Mouse (Mus musculus) embryo, embryonic 9.5 days (tissue): ENCODE data around the gene Ptpn13.

ENCODE experiments used
- DNase-seq: peaks from one replicate; pipeline ENCODE4 v3.0.0-alpha.2; 2017; ENCODE audit errors: extremely low spot score

The Ptpn13 gene

DNA sequence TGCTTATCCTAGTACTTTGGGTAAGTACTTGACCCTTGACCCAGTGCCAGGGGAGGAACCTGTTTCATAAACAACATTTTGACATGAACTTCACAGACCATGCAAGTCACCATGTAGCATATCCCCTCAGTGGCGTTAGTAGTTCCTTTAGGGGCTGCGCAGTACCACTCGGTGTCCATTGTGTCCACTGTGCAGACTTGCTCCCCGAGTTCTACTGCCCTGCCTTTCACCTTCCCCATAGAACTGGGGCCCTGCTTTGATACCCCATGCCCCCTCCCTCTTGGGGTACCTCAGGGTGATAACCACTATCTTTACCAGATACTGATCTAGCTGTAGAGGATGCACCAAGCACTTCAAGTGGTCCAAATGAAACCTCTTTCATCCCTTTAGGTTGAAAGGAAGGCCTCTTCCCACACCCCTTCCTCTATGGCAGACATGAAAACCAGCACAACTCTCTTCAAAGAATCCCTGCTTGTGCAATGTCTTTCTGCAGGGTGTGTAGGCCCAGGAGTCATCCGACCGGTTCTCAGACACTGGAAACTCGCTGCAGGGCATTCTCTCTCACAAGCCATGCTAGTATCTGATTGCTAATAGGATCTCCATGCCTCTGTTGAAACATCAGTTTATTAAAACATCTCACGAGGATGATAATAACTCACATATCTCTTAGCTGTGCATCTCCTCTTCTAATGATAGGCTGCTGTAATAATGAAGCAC lies 34.1 kb downstream of the Ptpn13 start:
- DNase-seq = no peak

DNA sequence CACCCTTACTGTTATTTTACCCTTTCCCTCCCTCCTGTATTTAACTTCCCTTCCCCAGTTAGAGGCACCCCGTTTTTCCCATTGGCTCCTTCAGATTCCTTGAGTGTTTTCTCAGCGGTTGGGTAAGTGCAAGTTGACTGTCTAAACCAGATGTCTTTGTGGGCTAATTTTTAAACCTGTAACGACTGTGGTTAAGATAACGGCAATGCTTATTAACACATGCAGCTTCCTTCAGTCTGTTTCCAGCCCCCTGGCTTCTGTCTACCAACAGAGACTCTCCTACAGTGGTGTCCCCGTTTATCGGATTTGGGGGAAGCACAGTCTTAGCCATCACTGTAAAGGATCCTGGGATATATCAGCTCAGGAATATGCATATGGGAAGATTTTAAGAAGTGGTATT lies 35.9 kb downstream of the Ptpn13 start:
- no peak for DNase-seq

DNA sequence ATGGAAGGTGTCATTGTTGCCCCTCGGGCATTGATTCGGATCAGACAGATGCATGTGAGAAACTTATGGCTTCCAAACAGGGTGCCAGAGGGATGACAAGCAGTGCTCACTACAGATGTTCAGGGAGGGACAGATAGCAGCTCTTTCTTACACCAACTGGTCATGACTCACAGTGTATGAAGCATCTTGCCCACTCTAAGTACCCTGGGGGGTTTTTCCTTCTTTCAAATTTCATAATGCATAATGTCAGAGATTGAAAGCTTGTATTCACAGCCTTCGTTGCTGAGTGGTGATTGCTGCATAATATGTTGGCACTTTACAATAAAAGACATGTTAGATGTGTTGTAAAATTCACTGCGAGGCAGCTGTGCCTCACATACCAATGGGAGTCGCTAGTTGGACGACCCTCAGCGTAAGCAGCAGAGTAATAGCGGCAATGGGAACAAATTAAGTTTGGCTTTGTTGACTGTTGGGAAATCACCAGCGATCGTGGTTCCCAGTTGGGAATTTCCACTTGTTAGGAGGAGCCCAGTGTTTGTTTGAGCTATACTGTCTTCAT lies 38.7 kb downstream of the Ptpn13 start:
- DNase-seq = no peak

DNA sequence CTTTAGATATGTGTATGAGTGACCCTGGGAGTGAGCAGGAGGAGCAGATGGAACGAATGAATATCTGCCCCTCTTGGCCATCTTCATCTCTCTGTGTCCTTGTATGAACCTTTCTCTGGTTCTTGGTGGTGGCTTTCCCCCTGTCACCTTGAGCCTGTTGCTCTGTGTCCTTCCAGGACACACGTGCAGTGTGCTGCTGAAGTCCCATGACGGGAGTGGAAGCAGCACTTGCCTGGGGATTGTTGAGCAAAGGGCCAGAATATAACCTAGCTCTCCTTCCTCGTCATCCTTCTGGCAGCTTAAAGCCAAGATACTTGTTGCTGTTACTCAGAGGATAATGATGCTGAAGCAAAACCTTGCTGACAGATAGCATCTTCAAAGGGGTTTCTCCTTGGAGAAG lies 39.3 kb downstream of the Ptpn13 start:
- no peak for DNase-seq

DNA sequence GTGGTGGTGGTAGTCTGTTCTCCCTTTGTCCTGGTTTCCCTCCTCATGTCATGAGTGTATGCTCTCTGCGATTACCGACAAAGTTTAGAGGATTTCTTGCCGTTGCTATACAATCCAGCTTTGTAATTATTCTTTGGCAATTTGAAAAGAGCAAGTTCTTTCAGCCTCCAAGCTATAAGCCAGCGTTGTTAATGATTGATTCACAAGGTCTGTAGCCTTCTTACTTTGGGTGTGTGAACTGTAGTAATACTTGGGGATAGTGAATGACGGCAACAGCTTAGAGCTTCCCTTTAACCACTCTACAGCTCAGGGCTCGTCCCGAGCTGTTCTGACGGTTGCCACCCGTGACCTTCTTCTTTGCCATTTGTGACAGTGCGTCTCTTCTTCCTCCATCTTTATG lies 39.8 kb downstream of the Ptpn13 start:
- DNase-seq = no peak

DNA sequence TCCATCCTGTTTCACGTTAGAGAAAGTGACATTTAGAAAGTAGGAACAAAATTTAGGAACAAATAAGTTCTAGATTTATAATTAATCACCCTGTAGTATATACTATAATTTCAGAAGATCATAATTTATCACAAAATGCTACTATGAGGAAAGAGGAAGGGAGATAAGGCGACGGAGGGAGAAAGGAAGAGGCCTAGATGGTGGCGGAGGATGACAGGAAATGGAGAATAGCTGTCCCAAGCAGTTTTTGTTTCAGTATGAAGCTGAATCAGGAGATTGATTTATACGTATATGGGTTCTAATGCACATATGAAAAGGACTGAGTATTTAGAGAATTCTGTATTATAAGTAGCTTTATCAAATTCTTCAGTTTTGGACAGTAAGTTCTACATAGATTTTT lies 47.7 kb downstream of the Ptpn13 start:
- no peak for DNase-seq

DNA sequence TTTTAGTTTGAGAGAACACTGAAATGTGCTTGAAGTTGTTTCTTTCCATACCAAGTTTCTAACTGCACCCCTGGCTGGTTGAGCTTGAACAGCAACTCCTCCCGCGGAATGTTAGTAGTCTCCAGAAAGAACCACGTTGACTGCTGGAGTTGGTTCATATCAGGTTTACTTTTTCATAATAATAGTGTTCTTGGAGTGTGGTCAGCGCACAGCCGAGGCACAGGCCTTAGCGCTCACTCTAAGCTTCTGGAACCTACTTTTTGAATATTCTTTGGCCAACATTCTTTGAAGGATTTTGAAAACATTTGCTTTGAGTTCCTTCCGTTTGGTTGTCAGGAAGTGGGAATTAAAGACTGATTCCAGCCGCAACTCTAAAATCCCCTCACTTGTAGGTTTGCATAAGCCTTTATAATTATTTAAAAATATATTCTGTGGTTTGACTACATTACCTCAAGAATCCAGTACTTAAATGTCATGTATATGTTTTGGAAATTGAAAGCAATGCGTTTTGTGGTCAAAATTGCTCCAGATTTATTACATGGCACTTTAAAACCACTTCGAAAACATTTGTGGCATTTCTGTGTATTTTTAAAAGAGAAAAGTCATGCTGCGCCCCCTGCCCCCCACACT lies 48.6 kb downstream of the Ptpn13 start:
- no peak for DNase-seq

DNA sequence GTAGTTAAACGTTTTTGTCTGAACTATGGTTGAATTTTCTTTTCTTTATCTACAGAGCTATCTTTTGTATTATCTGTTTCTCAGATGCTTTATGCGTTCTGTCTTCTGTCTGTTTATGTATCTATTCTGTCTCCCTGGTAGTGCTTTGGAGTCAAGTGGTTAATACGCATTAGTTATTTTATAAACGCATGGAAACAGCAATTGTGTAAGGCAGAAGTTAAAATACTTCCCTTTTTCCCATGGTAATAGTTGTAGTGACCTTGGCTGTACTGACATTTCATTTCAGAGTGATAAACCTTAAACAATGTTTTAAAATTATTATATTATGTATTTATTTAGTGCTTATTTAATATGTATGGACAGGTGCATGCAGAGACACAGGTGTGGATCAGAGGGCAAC lies 49.3 kb downstream of the Ptpn13 start:
- no peak for DNase-seq

DNA sequence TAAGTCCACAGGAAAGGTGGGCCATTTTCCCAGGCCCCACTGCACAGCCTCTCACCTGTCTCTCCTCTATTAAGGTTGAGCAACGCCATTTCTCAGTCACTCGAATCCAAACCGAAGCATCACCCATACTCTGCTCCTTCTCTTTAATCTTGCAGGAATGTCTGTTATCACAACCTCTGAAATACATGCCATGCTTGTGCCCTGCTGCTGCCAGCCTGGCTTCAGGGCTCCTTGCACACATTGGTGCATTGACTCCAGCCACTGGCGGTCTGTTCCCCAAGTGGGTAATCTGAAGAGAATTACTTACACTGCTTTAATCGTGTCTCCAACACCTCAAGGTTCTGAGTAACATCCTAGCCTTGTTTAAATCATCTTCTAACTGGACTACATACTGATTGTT lies 50.5 kb downstream of the Ptpn13 start:
- DNase-seq = no peak

DNA sequence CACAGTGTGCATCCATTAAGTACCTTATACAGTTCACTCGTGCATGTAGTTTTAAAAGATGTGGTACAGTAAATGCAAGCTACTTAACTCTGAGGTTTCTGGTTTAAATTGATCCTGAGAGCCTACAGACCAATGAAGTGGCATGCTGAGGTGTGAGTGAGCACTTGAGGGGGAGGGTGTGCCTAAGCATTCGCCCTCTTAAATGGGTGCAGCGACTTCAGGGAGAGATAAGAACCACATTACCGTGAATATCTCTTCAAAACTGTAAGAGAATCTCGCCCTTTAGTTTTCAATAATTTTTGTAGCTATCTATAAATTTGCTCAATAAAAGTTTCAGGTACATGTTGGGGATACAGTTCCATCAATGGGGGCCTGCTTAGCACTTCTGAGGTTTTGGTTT lies 54.5 kb downstream of the Ptpn13 start:
- DNase-seq = no peak

DNA sequence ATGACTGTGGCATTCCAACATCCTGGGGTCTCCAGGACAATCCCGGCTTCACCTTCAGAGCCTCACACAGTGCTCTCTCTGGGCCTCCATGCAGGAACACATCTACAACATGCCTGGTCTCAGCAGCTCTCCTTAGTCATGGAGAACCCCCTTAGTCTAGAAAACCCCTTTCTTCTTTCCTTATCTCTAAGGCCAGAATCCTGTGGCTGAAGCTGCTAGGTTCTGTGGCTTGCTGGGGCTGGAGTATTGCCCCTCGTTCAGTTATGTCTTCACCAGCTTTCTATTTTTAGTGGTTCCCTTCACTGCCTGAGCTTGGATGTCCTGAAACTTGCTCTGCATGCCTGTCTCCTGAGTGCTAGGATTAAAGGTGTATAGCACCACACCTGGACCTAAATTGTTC lies 56.2 kb downstream of the Ptpn13 start:
- DNase-seq = no peak

DNA sequence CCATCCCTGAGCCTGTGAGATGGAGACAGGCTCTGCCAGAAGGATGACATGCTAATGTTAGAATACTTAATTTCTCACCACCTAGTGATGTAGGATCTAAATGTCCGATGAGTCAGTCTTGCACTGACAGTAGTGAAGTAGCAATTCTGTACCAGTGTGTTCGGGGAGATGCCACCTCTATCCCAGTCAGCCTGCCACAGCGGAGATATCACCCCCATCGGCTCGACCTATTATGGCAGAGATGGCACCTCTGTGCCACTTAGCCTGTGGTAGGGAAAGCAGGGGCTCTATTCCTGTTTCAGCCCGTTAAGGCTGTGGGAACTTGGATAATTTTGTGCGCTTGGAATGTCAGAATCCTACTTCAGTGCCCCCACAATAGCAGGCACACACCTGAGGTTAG lies 62.0 kb downstream of the Ptpn13 start:
- DNase-seq = no peak

DNA sequence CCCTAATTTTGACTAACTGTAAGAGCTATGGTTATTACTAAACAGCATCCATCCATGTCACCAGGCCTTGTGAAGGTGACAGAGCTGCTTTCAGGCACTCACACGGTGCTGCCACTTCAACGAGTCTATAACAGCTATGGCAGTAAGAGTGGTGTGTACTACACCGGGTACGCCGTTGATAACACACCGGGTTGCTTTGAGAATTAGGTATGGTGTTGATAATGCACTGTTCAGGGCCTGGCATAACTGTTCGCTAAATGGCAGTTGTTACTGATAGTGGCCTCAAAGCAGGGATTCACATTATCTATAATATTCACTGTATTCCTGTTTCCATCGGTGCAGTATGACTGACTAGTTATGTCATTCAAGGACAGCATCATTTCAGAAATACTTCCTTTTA lies 66.0 kb downstream of the Ptpn13 start:
- DNase-seq = no peak

DNA sequence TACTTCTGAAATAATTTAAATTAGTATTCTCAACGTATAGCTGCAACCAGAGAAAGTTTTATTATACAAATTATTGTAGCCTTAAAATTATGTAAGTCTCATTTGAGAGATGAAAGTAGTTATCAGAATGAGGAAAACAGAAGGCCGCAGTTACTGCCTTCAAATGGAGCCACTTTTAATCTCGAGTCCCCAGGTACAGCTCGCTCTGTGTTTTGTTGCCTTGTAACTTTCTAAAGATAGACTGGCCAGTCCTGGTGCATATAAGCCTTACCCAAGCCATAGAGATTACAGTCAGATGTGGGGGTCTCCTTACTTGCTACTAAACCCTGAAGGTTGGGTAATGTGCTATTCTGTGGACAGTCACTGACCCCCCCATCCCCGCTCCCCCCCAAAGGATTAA lies 66.8 kb downstream of the Ptpn13 start:
- DNase-seq = no peak

DNA sequence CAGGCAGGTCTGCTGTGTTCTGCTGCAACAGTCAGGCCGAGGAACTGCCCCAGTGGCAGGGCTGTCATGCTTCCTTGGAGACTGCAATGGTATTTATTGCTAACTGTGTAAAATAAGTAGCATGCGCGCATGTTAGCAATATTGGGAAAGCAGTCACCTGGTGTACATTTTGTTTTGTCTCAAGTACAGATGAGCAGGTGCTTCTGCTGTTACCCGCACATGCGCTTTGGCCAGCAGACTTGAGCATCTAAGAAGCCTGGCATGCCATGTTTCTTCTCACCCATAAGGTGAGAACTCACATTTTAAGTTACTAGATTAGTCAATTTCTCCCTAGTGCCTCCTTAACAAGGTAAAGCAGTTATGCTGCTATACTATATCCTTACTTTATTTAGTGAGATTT lies 72.1 kb downstream of the Ptpn13 start:
- no peak for DNase-seq

DNA sequence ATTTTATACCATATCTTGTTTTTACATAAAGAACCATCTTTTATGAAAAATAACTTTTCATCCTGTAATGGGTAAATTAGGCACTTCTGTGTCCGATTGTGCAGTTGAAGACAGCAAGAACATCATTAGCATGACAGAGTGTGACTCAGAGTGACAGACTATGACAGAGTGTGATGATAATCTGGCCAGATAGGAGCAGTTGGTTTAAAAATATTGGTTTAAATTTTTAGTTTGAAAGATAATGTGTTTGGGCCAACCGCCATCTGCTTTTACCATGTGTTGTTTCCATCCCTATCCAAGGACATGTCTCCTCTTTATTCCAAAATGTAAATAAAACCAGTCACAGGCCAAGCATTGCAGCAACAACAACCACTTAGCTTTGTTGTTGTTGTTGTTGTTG lies 72.5 kb downstream of the Ptpn13 start:
- DNase-seq = no peak

DNA sequence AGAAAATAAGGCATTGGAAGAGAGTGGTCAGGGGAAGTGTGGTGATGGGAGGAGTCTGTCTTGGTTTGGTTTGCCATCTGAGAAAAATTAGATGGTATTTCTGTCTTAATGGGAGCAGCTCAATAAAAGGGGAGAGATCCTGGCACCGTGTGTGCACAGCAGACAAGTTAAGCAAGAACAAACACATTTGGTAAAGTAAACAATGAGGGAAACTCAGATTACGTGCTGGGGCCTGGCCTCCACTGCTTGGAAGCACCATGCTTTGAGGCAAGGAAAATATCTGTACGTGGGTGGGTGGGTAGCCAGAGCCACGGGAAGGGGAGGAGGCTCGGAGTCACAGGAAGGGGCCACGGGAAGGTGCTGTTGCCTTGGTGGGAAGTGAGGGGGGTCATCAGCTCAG lies 74.3 kb downstream of the Ptpn13 start:
- no peak for DNase-seq

DNA sequence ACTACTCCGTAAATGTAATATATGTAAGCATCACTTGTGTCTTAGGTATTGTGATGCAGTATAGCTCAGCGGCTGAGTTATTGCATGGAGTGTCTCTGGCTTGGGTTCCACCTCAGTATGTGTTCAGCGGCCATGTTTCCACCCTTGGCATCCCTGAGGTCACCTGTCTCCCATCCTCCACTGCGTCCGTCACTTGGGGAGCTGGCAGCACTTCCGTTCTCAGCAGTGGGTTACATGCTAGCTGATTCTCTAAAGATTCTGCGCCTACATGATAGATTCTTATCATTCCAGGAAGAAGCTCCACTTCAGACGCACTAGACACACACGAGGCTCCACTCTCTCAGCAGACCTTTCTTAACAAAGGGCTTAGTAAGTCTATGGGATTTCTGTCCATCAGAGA lies 76.1 kb downstream of the Ptpn13 start:
- DNase-seq = no peak

DNA sequence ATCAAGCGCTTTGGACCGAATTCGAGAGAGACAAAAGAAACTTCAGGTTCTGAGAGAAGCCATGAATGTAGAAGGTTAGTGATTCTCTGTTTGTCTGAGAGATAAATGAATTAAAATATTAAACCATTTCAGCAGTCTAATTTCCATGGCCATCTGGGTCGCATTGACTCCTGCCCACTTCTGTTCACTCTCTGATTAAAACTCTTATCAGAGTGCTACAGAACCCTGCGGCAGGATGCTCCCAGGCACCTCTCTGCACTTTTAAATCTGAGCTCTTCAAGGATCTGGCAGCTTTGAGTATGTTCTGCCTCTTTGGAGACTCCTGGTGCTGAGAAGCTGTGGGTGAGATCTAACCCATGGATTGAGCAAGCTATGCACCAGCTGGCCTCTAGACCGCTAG lies 76.8 kb downstream of the Ptpn13 start:
- DNase-seq = no peak

DNA sequence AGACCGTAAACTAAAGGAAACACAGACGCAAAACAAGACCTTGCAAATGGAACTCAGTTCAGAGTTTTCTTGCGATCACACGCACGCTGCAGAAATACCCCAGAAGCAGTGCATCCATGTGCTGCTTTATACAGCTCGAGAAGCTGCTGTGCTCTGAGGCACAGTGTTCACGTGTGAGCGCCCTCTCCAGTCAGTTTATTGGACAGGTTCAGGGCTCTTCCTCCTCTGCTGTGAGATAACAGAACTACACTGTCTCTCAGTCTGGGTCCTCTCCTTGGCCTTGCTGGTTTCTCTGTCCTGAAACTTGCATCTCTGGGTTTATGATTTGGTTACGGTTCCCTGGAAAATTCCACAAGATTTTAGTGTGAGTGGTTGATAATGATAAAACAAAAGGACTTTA lies 88.2 kb downstream of the Ptpn13 start:
- no peak for DNase-seq

DNA sequence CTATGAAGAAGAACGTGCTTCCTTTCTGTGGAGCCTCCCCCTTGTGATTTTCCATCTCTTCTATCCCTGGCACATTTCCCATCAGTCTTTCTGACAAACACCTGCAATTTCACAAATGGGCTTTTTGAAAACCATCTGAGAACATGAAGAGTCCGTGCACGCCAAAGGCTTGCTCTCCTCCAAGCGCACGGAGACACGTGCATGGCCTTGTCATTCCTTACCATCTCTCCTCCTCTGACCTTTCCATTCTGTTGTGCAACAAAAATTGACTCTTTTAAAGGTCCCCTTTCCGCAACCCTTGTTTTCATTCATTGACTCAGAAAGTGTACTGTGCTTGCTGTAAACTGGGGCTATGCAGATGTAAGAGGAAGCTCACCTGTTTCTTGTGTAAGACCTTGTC lies 89.4 kb downstream of the Ptpn13 start:
- no peak for DNase-seq

DNA sequence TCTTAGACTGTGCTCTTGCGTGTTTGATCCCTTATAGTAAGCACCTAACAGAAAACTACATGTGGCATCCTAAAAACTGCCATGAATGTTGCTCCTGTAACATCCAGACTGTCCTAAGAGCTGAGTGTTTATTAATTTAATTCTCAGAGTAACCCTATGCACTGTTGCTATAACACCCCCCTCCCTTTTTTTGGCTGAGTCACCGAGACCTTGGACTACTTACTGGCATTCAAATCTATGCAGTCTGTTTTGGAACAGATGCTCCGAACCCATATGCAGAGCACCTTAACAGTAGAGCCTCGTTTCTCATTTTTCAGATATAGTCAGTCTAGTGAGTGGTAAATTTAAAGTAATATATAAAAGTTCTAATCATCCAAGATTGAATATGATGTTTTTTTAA lies 90.9 kb downstream of the Ptpn13 start:
- DNase-seq = no peak

DNA sequence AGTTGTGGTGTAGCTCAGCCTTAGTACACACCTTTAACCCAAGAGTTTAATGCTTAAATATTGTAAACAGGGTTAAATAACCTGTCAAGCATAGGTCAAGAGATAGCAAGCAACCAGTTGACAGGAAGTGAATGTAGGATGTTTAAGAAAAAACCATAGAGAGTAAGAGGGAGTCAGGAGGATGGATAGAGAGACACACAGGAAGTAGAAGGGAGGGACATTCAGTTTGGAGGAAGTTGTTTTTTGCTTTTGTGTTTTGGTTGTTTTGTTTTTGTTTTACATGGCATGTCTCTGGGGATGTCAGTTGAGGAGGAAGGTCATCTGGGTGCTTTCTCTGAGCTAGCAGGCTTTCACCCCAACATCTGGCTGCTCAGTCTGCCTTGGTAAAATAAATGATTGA lies 91.6 kb downstream of the Ptpn13 start:
- no peak for DNase-seq

DNA sequence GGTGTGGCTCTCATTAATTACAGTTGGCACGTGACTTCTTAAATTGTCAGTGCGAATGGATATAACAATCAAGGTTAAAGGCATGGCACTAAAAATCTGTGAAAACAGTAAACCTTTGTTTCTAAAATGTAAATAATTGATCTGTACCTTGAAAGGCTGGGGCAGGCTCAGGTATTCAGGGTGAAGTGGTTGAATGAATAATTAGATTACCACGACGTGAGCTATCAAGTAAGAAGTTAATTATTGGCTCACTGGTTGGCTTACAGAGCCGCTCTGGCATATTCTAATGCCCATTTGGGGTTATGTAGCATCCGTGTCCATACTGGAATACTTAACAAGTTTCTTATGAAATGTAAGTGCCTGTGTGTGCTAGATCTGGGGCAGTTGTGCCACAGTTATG lies 92.6 kb downstream of the Ptpn13 start:
- DNase-seq = no peak
